Mouse (Mus musculus) embryonic facial prominence, embryonic 11.5 days (tissue): ENCODE results near the gene Sh3bp5. TPM values are rescaled to one million over a fixed set of nuclear protein-coding genes. Genes with fewer than 3 reads are reported as not detected.

ENCODE experiments used
- ATAC-seq: fragments of 200-750 bp; cut with Nextera tagmentation; replicated peaks from 2 replicates; pipeline ENCODE4 v1.8.0; 2017; ENCODE audit warnings: low read depth; ENCODE audit not compliant: insufficient number of reproducible peaks, low FRiP score, low TSS enrichment
- DNase-seq: peaks from one replicate; pipeline ENCODE4 v3.0.0-alpha.2; 2015; ENCODE audit warnings: low spot score
- H3K27ac ChIP-seq: fragments of 300-500 bp; sonication (generic); replicated peaks from 2 replicates; pipeline ENCODE4 v1.5.1; 2014; ENCODE audit warnings: mild to moderate bottlenecking, low read depth, low read length, control low read depth
- H3K27me3 ChIP-seq: fragments of 300-500 bp; sonication (generic); 2 replicates; pipeline ENCODE4 v1.6.1; 2014; ENCODE audit warnings: mild to moderate bottlenecking, low read length, moderate library complexity, mixed read lengths; ENCODE audit not compliant: control insufficient read depth, insufficient read depth
- H3K36me3 ChIP-seq: fragments of 300-500 bp; sonication (generic); replicated peaks from 2 replicates; pipeline ENCODE4 v1.6.1; 2014; ENCODE audit warnings: low read depth, mild to moderate bottlenecking, low read length, moderate library complexity, mixed read lengths; ENCODE audit not compliant: control insufficient read depth, insufficient read depth
- H3K4me1 ChIP-seq: fragments of 300-500 bp; sonication (generic); 2 replicates; pipeline ENCODE4 v1.6.1; 2014; ENCODE audit warnings: low read length, mixed read lengths; ENCODE audit not compliant: control insufficient read depth, insufficient read depth
- H3K4me2 ChIP-seq: fragments of 300-500 bp; sonication (generic); 2 replicates; pipeline ENCODE4 v1.6.1; 2014; ENCODE audit warnings: low read depth, mild to moderate bottlenecking, control low read depth, low read length, moderate library complexity
- H3K4me3 ChIP-seq: fragments of 300-500 bp; sonication (generic); 2 replicates; pipeline ENCODE4 v1.5.1; 2014; ENCODE audit warnings: low read depth, low read length, control low read depth
- H3K9ac ChIP-seq: fragments of 300-500 bp; sonication (generic); replicated peaks from 2 replicates; pipeline ENCODE4 v1.6.1; 2014; ENCODE audit warnings: mild to moderate bottlenecking, control low read depth, low read length
- H3K9me3 ChIP-seq: fragments of 300-500 bp; sonication (generic); replicated peaks from 2 replicates; pipeline ENCODE4 v1.6.1; 2016; ENCODE audit warnings: mild to moderate bottlenecking, low read length, inconsistent platforms, mixed read lengths; ENCODE audit not compliant: control insufficient read depth
- WGBS: fragments of 180-500 bp; shearing (Covaris S2); extraction: QIAGEN DNeasy Blood & Tissue Kit; methylation state at CpG from one replicate; pipeline ENCODE4 v1.1.7; 2014; 5-methylcytosine and 5-hydroxymethylcytosine counted together
- polyA plus RNA-seq: library from polyadenylated mRNA; unstranded; fragments of >200 nt; fragmentation: Nextera tagmentation; extraction: Ambion mirVana; gene quantifications from 2 replicates; pipeline ENCODE4 v1.2.1, GENCODE M21; 2014

The Sh3bp5 gene
- polyA plus RNA-seq, 1 experiment from 2014 or later = 16.0 TPM

DNA sequence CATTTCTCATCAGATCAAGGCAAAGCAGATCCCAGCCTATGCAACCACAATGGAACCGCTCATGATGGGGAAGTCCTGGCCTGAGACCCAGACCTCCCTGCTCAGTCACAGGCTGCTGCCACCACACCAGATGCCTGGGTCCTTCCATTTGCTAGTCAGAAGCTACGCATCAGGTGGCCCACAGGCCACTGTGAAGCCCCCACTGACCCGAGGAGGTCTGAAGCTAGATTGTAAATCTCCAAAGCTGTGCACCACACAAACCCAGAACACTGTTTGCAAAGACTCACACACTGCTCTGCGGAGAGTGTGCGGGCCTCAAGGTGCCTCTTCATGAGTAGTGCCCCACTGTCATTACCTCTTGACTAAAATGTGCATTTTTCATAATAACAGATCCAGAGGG lies 50.5 kb downstream of the Sh3bp5 start:
- no peaks in the 10 kb centered on the region for H3K27me3 ChIP-seq
- no peak for ATAC-seq
- no peak overlapping the region for H3K27ac ChIP-seq
- H3K4me3 ChIP-seq = no peak overlapping the region
- DNase-seq = no peak
- H3K4me2 ChIP-seq = no peak overlapping the region
- WGBS = 96% methylated on average over 5 of the region's 5 CpGs
- no peak overlapping the region for H3K9ac ChIP-seq
- peaks cover 3% of the 10 kb centered on the region for H3K4me1 ChIP-seq
- H3K9me3 ChIP-seq = no peaks in the 10 kb centered on the region
- no peaks in the 10 kb centered on the region; the same call in 1 of the 2 replicates for H3K36me3 ChIP-seq

DNA sequence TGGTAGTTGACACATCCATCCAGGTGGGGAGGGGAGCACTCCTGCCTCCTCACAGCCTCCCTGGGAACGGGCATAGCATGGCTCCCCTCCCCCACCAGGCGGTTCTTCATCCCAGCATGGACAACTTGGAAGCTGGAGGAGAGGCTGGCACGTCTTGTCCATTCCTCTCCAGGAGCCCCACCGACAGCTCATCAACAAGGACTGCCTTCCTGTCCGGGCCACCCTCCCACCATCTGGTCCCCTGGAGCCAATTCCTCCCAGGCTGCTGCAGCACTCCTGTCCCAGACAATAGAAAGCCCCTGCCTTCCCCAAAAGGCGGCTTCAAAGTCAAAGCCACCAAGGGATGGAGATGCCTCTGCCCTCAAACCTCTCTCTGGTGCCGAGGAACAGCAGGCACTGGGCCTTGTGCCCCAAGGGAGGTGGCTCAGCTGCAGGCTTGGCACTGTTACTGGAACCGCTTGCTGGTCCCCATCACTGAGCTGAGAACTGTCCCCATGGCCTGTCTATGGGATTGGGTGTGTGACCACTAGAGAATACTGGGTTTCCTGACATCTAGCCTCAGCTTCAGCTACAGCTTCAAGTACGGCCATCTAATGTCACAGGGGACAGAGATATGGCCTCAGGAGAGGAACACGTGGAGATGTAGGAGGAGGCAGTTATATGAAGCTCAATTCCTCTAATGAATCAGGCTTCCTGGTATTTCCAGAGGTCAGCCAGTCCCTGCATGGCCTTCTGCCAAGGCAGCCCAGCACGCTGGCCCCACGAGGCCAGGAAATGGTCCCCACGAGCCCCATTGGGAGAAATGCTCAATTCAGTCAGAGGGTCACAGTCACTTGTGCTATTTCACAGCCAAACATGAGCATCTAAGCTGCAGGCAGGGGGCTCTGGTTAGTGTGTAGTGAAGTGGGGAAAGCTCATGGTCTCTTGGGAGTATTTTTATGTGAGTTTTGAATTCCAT lies 51.2 kb downstream of the Sh3bp5 start:
- no peaks in the 10 kb centered on the region for H3K9me3 ChIP-seq
- no peak overlapping the region for H3K27ac ChIP-seq
- H3K36me3 ChIP-seq = no peaks in the 10 kb centered on the region; the same call in 1 of the 2 replicates
- WGBS = 72% methylated on average over 13 of the region's 13 CpGs
- H3K4me3 ChIP-seq = no peak overlapping the region
- no peak overlapping the region for H3K4me2 ChIP-seq
- H3K27me3 ChIP-seq = no peaks in the 10 kb centered on the region
- H3K9ac ChIP-seq = no peak overlapping the region
- DNase-seq (no peak), ATAC-seq (no peak)
- H3K4me1 ChIP-seq = peaks cover 3% of the 10 kb centered on the region

DNA sequence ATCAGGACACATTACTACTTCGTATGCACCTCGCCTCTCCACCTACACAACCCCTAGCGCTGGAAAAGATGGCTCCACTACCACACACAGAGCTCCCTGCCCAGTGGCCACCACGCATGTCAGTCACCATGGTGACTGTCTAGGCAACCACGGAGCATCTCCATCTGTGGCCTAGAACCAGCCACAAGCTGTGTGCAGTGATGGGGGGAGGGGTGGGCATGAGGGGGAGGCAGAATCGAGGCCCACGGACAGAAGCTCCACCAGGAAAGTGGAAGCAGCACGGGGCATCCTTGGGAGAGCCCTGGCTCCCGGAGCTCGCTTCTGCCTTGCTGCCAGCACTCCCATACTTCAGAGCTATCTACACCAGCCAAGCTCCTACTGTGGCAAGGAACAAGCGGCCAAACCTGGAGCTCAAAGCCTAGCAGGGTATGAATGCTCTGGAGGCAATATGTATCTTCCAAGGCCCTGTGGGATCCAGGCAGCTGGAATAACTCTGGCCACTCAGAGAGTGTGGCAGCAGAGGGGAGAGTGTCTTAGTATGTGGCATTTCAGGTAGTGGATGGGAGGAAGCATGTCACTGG lies 52.3 kb downstream of the Sh3bp5 start:
- H3K36me3 ChIP-seq = no peaks in the 10 kb centered on the region; the same call in none of the 2 replicates

DNA sequence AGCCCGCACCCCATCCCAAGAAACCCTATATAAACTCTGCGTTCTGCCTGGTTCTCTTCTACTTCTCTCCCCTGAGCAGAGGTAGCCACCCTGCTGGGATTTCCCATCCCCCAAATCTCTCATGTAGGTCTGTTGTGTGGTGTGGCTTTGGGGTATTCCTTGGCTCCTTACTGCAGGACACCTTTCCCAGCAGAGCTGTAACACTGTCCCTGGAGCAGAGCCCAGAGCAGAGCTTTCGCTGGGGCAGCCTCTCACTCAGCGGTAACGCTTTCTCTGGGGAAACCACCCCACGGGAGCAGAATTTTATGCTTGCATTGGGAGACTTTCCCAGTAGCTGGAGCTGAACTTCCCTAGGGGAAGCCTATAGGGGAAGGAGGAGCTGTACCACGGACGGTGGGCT lies 53.6 kb downstream of the Sh3bp5 start:
- ATAC-seq (no peak), DNase-seq (no peak)
- no peak overlapping the region for H3K4me3 ChIP-seq
- peaks cover 2% of the 10 kb centered on the region for H3K36me3 ChIP-seq
- no peak overlapping the region for H3K4me2 ChIP-seq
- no peaks in the 10 kb centered on the region for H3K27me3 ChIP-seq
- no peak overlapping the region for H3K27ac ChIP-seq
- H3K4me1 ChIP-seq = no peaks in the 10 kb centered on the region
- H3K9me3 ChIP-seq = no peaks in the 10 kb centered on the region
- H3K9ac ChIP-seq = no peak overlapping the region
- WGBS = 90% methylated on average over 8 of the region's 8 CpGs

More for the DNA sequence above, 52.3 kb downstream of the Sh3bp5 start:
- peaks cover 3% of the 10 kb centered on the region for H3K4me1 ChIP-seq
- H3K9ac ChIP-seq = no peak overlapping the region
- no peak overlapping the region for H3K4me2 ChIP-seq
- no peak overlapping the region for H3K4me3 ChIP-seq
- WGBS = 82% methylated on average over 11 of the region's 11 CpGs
- DNase-seq (no peak), ATAC-seq (no peak)
- no peaks in the 10 kb centered on the region for H3K9me3 ChIP-seq
- H3K27me3 ChIP-seq = no peaks in the 10 kb centered on the region
- no peak overlapping the region for H3K27ac ChIP-seq

DNA sequence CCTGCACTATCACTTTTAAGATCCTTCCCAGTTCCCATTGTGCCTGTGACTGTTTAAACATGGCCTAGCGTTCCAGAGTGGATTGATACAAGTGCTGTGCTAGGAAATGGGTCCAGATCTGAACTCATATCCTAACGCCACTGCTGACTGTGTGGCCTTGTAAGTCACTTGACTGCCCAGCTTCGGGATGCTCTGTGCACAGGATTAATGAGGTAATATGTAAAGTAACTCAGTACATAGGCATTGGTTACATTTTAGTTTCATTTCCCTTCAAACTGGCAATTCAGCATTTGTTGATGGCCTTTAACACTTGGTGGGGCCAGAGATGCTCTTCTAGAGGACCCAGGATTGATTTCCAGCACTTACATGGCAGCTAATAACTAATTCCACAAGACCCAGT lies 59.5 kb downstream of the Sh3bp5 start:
- Histone ChIP-seq H3K4me3 (no peak overlapping the region), H3K36me3 (peaks cover 11% of the 10 kb centered on the region), H3K27ac (no peak overlapping the region), H3K27me3 (no peaks in the 10 kb centered on the region), H3K9ac (no peak overlapping the region), H3K9me3 (no peaks in the 10 kb centered on the region), H3K4me2 (no peak overlapping the region), H3K4me1 (no peaks in the 10 kb centered on the region)
- 84% methylated on average over 3 of the region's 3 CpGs for WGBS
- no peak for DNase-seq
- no peak for ATAC-seq

DNA sequence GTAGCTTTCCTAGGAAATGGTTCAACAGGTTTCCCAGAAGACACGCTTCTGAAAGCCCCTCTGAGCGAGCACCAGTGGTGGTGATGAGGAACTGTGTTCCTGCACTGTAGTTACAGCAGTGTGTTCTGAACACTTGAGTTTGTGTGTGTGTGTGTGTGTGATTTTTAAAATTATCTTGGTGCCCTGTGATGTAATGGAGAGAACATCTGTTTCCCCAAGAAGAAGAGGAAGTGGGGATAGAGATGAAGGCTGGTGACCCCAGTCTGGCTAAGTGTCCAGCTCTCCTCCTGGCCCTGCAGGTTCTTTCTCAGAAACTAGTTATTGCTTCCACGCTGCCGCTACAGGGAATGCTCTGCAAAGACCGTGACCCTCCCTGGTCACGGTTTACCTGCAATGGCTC lies 61.5 kb downstream of the Sh3bp5 start:
- no peaks in the 10 kb centered on the region for H3K4me1 ChIP-seq
- ATAC-seq (no peak), DNase-seq (no peak)
- H3K27ac ChIP-seq = no peak overlapping the region
- no peak overlapping the region for H3K4me3 ChIP-seq
- H3K4me2 ChIP-seq = no peak overlapping the region
- no peak overlapping the region for H3K9ac ChIP-seq
- no peaks in the 10 kb centered on the region for H3K9me3 ChIP-seq
- WGBS = 91% methylated on average over 6 of the region's 6 CpGs
- peaks cover 11% of the 10 kb centered on the region for H3K36me3 ChIP-seq
- no peaks in the 10 kb centered on the region for H3K27me3 ChIP-seq

DNA sequence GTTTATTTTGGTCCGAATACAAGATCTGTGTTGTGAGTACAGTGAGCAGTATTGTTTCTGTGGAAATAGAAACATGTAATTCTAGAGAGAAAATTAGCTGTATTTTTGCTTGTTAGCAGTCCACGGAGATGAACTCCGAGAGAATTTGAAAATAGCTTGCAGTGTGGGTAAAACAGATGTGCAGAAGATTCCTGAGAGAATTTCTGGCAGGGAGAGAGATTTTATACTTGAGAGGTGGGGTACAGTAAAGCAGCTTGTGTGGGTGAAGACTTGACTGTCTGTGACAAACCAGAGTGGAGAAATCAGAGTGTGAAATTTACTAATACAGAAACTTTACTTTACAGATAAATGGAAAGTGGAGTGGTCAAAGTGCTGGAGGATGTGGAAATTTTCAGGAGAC lies 66.5 kb downstream of the Sh3bp5 start:
- no peaks in the 10 kb centered on the region for H3K4me1 ChIP-seq
- no peaks in the 10 kb centered on the region for H3K9me3 ChIP-seq
- no peak overlapping the region for H3K4me3 ChIP-seq
- H3K36me3 ChIP-seq = no peaks in the 10 kb centered on the region
- ATAC-seq (no peak), DNase-seq (no peak)
- H3K9ac ChIP-seq = no peak overlapping the region
- no peaks in the 10 kb centered on the region for H3K27me3 ChIP-seq
- 89% methylated on average over 3 of the region's 3 CpGs for WGBS
- no peak overlapping the region for H3K4me2 ChIP-seq
- no peak overlapping the region for H3K27ac ChIP-seq

DNA sequence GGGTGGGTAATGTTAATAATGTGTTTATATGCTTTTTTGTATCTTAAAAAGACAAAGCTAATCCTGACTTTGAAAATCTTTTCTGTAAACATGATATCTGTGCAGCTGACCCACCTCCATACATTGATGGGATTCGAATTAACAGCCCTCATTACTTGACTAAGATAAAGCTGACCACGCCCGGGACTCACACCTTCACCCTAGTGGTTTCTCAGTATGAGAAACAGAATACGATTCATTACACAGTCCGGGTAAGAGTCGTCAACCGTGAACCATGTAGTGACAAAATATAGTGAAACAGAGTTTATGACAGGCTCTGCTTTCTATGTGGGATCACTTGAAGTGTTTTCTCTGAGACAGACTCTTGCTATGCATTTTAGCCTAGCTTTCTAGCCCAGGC lies 67.9 kb downstream of the Sh3bp5 start:
- WGBS = 90% methylated on average over 7 of the region's 7 CpGs
- Histone ChIP-seq H3K4me1 (no peaks in the 10 kb centered on the region), H3K4me3 (no peak overlapping the region), H3K36me3 (no peaks in the 10 kb centered on the region; the same call in 1 of the 2 replicates), H3K27ac (no peak overlapping the region), H3K27me3 (no peaks in the 10 kb centered on the region), H3K4me2 (no peak overlapping the region), H3K9ac (no peak overlapping the region), H3K9me3 (no peaks in the 10 kb centered on the region)
- ATAC-seq (no peak), DNase-seq (no peak)
